Mouse (Mus musculus) kidney, postnatal 0 days (tissue): Measurements from ENCODE around the gene 1700001O22Rik. TPM values are rescaled to one million over a fixed set of nuclear protein-coding genes. Genes with fewer than 3 reads are reported as not detected.

Source experiments
- ATAC-seq: fragments of 200-750 bp; cut with Nextera tagmentation; replicated peaks from 2 replicates; pipeline ENCODE4 v1.8.0; 2017; ENCODE audit warnings: low read depth, moderate number of reproducible peaks, moderate TSS enrichment, moderate library complexity; ENCODE audit not compliant: low FRiP score
- DNase-seq: peaks from one replicate; pipeline ENCODE4 v3.0.0-alpha.2; 2016; ENCODE audit warnings: low spot score
- H3K27ac ChIP-seq: fragments of 300-500 bp; sonication (generic); 2 replicates; pipeline ENCODE4 v1.5.1; 2014; ENCODE audit warnings: mild to moderate bottlenecking
- H3K27me3 ChIP-seq: fragments of 300-500 bp; sonication (generic); 2 replicates; pipeline ENCODE4 v1.6.1; 2014; ENCODE audit warnings: low read length, mixed read lengths; ENCODE audit not compliant: insufficient read depth
- H3K36me3 ChIP-seq: fragments of 300-500 bp; sonication (generic); 2 replicates; pipeline ENCODE4 v1.6.1; 2014; ENCODE audit warnings: low read length, mixed read lengths; ENCODE audit not compliant: insufficient read depth
- H3K4me1 ChIP-seq: fragments of 300-500 bp; sonication (generic); replicated peaks from 2 replicates; pipeline ENCODE4 v1.6.1; 2014; ENCODE audit warnings: antibody characterized with exemption, low read length, mixed read lengths; ENCODE audit not compliant: insufficient read depth
- H3K4me2 ChIP-seq: fragments of 300-500 bp; sonication (generic); 2 replicates; pipeline ENCODE4 v1.6.1; 2014; ENCODE audit warnings: mild to moderate bottlenecking, low read length, moderate library complexity, mixed read lengths
- H3K4me3 ChIP-seq: fragments of 300-500 bp; sonication (generic); replicated peaks from 2 replicates; pipeline ENCODE4 v1.5.1; 2014; ENCODE audit warnings: low read depth, low read length
- H3K9ac ChIP-seq: fragments of 300-500 bp; sonication (generic); 2 replicates; pipeline ENCODE4 v1.6.1; 2014; ENCODE audit warnings: low read depth, low read length
- H3K9me3 ChIP-seq: fragments of 300-500 bp; sonication (generic); replicated peaks from 2 replicates; pipeline ENCODE4 v1.6.1; 2016; ENCODE audit warnings: low read length, inconsistent platforms, mixed read lengths
- CTCF ChIP-seq: IDR thresholded peaks from 2 replicates; pipeline ENCODE4 v1.5.1; 2016; ENCODE audit warnings: antibody characterized with exemption, low read depth, mild to moderate bottlenecking, moderate library complexity
- WGBS: fragments of 180-500 bp; shearing (Covaris S2); extraction: QIAGEN DNeasy Blood & Tissue Kit; methylation state at CpG from one replicate; pipeline ENCODE4 v1.1.7; 2014; 5-methylcytosine and 5-hydroxymethylcytosine counted together
- polyA plus RNA-seq: library from polyadenylated mRNA; unstranded; fragments of >200 nt; fragmentation: Nextera tagmentation; extraction: Ambion mirVana; gene quantifications from 2 replicates; pipeline ENCODE4 v1.2.1, GENCODE M21; 2015

1700001O22Rik gene
- polyA plus RNA-seq, 1 experiment from 2014 or later: 4.6 TPM

GRCm38 (mm10) chr2:30822460-30822859, 19.0 kb upstream of the 1700001O22Rik start:
- H3K9me3 ChIP-seq: no peaks in the 10 kb centered on the region
- no peak for DNase-seq
- no peak for ATAC-seq
- no peak overlapping the region for H3K4me3 ChIP-seq
- H3K9ac ChIP-seq: no peak overlapping the region
- peaks cover 9% of the 10 kb centered on the region for H3K4me1 ChIP-seq
- TF ChIP-seq CTCF: no peak
- no peak overlapping the region for H3K27ac ChIP-seq
- no peaks in the 10 kb centered on the region for H3K27me3 ChIP-seq
- peaks cover 55% of the 10 kb centered on the region for H3K36me3 ChIP-seq
- WGBS: 89% methylated on average over 8 of the region's 8 CpGs
- no peak overlapping the region for H3K4me2 ChIP-seq

- ATAC-seq (no peak), DNase-seq (no peak)
- no peak overlapping the region for H3K4me3 ChIP-seq
- H3K9me3 ChIP-seq: no peaks in the 10 kb centered on the region
- H3K4me1 ChIP-seq: no peaks in the 10 kb centered on the region
- H3K27me3 ChIP-seq: no peaks in the 10 kb centered on the region
- no peak overlapping the region for H3K27ac ChIP-seq
- H3K9ac ChIP-seq: no peak overlapping the region
- 87% methylated on average over 3 of the region's 3 CpGs for WGBS
- H3K36me3 ChIP-seq: peaks cover 60% of the 10 kb centered on the region
- H3K4me2 ChIP-seq: no peak overlapping the region
- TF ChIP-seq CTCF: peak; percentile 45; the same call in 1 of the 2 replicates
Measured at GRCm38 (mm10) chr2:30821073-30821472, 17.6 kb upstream of the 1700001O22Rik start.

- DNase-seq (no peak), ATAC-seq (no peak)
- Histone ChIP-seq H3K4me1 (no peaks in the 10 kb centered on the region), H3K27ac (no peak overlapping the region), H3K9ac (no peak overlapping the region), H3K36me3 (peaks cover 56% of the 10 kb centered on the region), H3K9me3 (no peaks in the 10 kb centered on the region), H3K27me3 (no peaks in the 10 kb centered on the region), H3K4me2 (no peak overlapping the region), H3K4me3 (no peak overlapping the region)
- no peak for TF ChIP-seq CTCF
- 93% methylated on average over 5 of the region's 5 CpGs for WGBS
Measured at GRCm38 (mm10) chr2:30819873-30820272, 16.4 kb upstream of the 1700001O22Rik start.

- no peaks in the 10 kb centered on the region for H3K9me3 ChIP-seq
- 94% methylated on average over 1 of the region's 1 CpGs for WGBS
- no peak for DNase-seq
- H3K27ac ChIP-seq: no peak overlapping the region
- H3K9ac ChIP-seq: no peak overlapping the region
- TF ChIP-seq CTCF: no peak
- H3K4me1 ChIP-seq: no peaks in the 10 kb centered on the region
- H3K4me3 ChIP-seq: no peak overlapping the region
- no peak for ATAC-seq
- no peak overlapping the region for H3K4me2 ChIP-seq
- no peaks in the 10 kb centered on the region for H3K27me3 ChIP-seq
- peaks cover 32% of the 10 kb centered on the region for H3K36me3 ChIP-seq
Measured at GRCm38 (mm10) chr2:30816383-30816782, 12.9 kb upstream of the 1700001O22Rik start.

- 65% methylated on average over 7 of the region's 7 CpGs for WGBS
- H3K4me3 ChIP-seq: no peak overlapping the region
- peaks cover 5% of the 10 kb centered on the region for H3K36me3 ChIP-seq
- H3K4me2 ChIP-seq: no peak overlapping the region
- H3K27ac ChIP-seq: no peak overlapping the region
- DNase-seq (peak; percentile 72), ATAC-seq (no peak)
- 0 out of 2 replicates have a peak, but pooled peaks cover 15% of the 10 kb centered on the region for H3K4me1 ChIP-seq
- no peak for TF ChIP-seq CTCF
- no peaks in the 10 kb centered on the region for H3K27me3 ChIP-seq
- H3K9me3 ChIP-seq: no peaks in the 10 kb centered on the region
- H3K9ac ChIP-seq: no peak overlapping the region
Measured at GRCm38 (mm10) chr2:30810573-30810972, 7.1 kb upstream of the 1700001O22Rik start.

- Histone ChIP-seq H3K36me3 (peaks cover under 1% of the 10 kb centered on the region; the same call in 1 of the 2 replicates), H3K27me3 (no peaks in the 10 kb centered on the region), H3K4me2 (peak overlapping the region; percentile 19), H3K9ac (no peak overlapping the region), H3K4me3 (peak overlapping the region; percentile 7; the same call in 1 of the 2 replicates), H3K9me3 (no peaks in the 10 kb centered on the region), H3K4me1 (0 out of 2 replicates have a peak, but pooled peaks cover 15% of the 10 kb centered on the region), H3K27ac (no peak overlapping the region)
- WGBS: 45% methylated on average over 5 of the region's 5 CpGs
- ATAC-seq (no peak), DNase-seq (no peak)
- no peak for TF ChIP-seq CTCF
Measured at GRCm38 (mm10) chr2:30809503-30809902, 6.0 kb upstream of the 1700001O22Rik start.

- Histone ChIP-seq H3K9ac (peak overlapping the region; percentile 84), H3K27me3 (no peaks in the 10 kb centered on the region), H3K27ac (peak overlapping the region; percentile 83), H3K4me1 (0 out of 2 replicates have a peak, but pooled peaks cover 15% of the 10 kb centered on the region), H3K4me2 (peak overlapping the region; percentile 84), H3K4me3 (peak overlapping the region; percentile 66), H3K9me3 (no peaks in the 10 kb centered on the region), H3K36me3 (no peaks in the 10 kb centered on the region; the same call in 1 of the 2 replicates)
- no peak for TF ChIP-seq CTCF
- DNase-seq (no peak), ATAC-seq (no peak)
- 3% methylated on average over 10 of the region's 10 CpGs for WGBS
Measured at GRCm38 (mm10) chr2:30808296-30808655, 4.8 kb upstream of the 1700001O22Rik start.
